Mouse (Mus musculus) ES-E14 (cell line): Measurements from ENCODE around the gene Grap2.

ENCODE experiments used
- CHD2 ChIP-seq: IDR thresholded peaks from 2 replicates; pipeline ENCODE4 v1.6.1; 2014; ENCODE audit warnings: mild to moderate bottlenecking, low read depth, low read length, inconsistent platforms
- HCFC1 ChIP-seq: IDR thresholded peaks from 2 replicates; pipeline ENCODE4 v1.6.1; 2012; ENCODE audit warnings: low read length, inconsistent platforms, borderline replicate concordance; ENCODE audit not compliant: insufficient read depth
- ZC3H11A ChIP-seq: IDR thresholded peaks from 2 replicates; pipeline ENCODE4 v1.6.1; 2012; ENCODE audit warnings: low read depth, mild to moderate bottlenecking, inconsistent platforms, low read length, borderline replicate concordance
- ZNF384 ChIP-seq: IDR thresholded peaks from 2 replicates; pipeline ENCODE4 v1.6.1; 2012; ENCODE audit warnings: low read depth, low read length, inconsistent platforms

DNA sequence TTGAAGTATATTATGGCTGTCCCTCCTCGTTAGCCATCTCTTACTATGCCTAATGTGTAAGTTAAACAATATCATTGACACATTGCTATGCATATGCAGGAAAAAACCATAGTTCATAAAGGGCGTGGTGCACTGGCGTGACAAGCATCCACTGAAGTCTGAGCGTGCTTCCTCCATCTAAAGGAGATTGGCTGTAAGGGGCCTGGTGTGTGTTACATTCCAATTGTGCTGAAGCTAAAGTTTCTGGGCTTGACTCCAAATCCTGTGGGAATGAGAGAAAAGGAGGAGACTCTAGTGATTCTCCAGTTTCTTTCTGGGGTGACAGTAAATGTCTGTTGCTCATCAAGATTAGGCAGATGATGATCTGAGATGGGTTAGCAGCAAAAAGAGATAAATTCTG, 4.7 kb upstream of the Grap2 start:
- TF ChIP-seq CHD2 (no peak), ZC3H11A (no peak), HCFC1 (no peak), ZNF384 (no peak)
